Mouse (Mus musculus) midbrain, embryonic 15.5 days (tissue): Measurements from ENCODE around the gene 4930512M02Rik. TPM values are rescaled to one million over a fixed set of nuclear protein-coding genes. Genes with fewer than 3 reads are reported as not detected.

Experiments
- ATAC-seq: fragments of 200-750 bp; cut with Nextera tagmentation; replicated peaks from 2 replicates; pipeline ENCODE4 v1.8.0; 2017; ENCODE audit warnings: moderate TSS enrichment
- H3K27ac ChIP-seq: fragments of 300-500 bp; sonication (generic); 2 replicates; pipeline ENCODE4 v1.5.1; 2015; ENCODE audit warnings: mild to moderate bottlenecking, inconsistent platforms
- H3K27me3 ChIP-seq: fragments of 300-500 bp; sonication (generic); replicated peaks from 2 replicates; pipeline ENCODE4 v1.6.1; 2015; ENCODE audit warnings: inconsistent platforms
- H3K36me3 ChIP-seq: fragments of 300-500 bp; sonication (generic); replicated peaks from 2 replicates; pipeline ENCODE4 v1.6.1; 2015; ENCODE audit warnings: inconsistent platforms
- H3K4me1 ChIP-seq: fragments of 300-500 bp; sonication (generic); 2 replicates; pipeline ENCODE4 v1.6.1; 2015; ENCODE audit warnings: inconsistent platforms
- H3K4me2 ChIP-seq: fragments of 300-500 bp; sonication (generic); 2 replicates; pipeline ENCODE4 v1.6.1; 2015; ENCODE audit warnings: inconsistent platforms, mild to moderate bottlenecking, moderate library complexity
- H3K4me3 ChIP-seq: fragments of 300-500 bp; sonication (generic); 2 replicates; pipeline ENCODE4 v1.5.1; 2015; ENCODE audit warnings: mild to moderate bottlenecking, inconsistent platforms
- H3K9ac ChIP-seq: fragments of 300-500 bp; sonication (generic); 2 replicates; pipeline ENCODE4 v1.6.1; 2015; ENCODE audit warnings: mild to moderate bottlenecking, inconsistent platforms
- H3K9me3 ChIP-seq: fragments of 300-500 bp; sonication (generic); 2 replicates; pipeline ENCODE4 v1.6.1; 2016; ENCODE audit warnings: inconsistent platforms
- WGBS: fragments of 180-500 bp; shearing (Covaris S2); methylation state at CpG from one replicate; pipeline ENCODE4 v1.1.7; 2015; ENCODE audit warnings: mixed read lengths; 5-methylcytosine and 5-hydroxymethylcytosine counted together
- polyA plus RNA-seq: library from polyadenylated mRNA; unstranded; fragments of >200 nt; fragmentation: Nextera tagmentation; extraction: Ambion mirVana; gene quantifications from 2 replicates; pipeline ENCODE4 v1.2.1, GENCODE M21; 2015

Gene 4930512M02Rik
- polyA plus RNA-seq, 1 experiment from 2014 or later, result not detected

DNA sequence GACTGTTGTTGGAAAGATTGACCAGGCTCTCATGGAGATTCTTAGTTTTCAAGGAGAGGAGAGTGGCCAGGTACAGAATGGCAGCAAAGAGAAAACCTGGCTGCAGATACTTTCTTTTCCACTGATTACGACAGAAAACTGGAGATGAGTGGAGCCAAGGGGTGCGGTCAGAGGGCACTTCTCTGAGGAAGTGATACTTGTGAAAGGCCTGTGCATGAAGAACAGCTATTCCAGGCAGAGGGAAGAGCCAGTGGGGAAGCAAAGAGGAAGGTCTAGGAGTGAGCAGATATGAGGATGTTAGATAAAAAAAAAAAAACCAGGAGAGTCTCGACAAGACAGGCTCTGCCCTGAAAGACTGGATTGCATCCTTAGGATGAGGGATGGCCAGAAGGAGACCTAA lies 69.0 kb downstream of the 4930512M02Rik start:
- Histone ChIP-seq H3K36me3 (no peaks in the 10 kb centered on the region), H3K4me2 (no peak overlapping the region), H3K4me3 (no peak overlapping the region), H3K27ac (no peak overlapping the region), H3K9me3 (no peaks in the 10 kb centered on the region), H3K4me1 (no peaks in the 10 kb centered on the region), H3K27me3 (no peaks in the 10 kb centered on the region), H3K9ac (no peak overlapping the region)
- WGBS, result 85% methylated on average over 3 of the region's 3 CpGs
- no peak for ATAC-seq

DNA sequence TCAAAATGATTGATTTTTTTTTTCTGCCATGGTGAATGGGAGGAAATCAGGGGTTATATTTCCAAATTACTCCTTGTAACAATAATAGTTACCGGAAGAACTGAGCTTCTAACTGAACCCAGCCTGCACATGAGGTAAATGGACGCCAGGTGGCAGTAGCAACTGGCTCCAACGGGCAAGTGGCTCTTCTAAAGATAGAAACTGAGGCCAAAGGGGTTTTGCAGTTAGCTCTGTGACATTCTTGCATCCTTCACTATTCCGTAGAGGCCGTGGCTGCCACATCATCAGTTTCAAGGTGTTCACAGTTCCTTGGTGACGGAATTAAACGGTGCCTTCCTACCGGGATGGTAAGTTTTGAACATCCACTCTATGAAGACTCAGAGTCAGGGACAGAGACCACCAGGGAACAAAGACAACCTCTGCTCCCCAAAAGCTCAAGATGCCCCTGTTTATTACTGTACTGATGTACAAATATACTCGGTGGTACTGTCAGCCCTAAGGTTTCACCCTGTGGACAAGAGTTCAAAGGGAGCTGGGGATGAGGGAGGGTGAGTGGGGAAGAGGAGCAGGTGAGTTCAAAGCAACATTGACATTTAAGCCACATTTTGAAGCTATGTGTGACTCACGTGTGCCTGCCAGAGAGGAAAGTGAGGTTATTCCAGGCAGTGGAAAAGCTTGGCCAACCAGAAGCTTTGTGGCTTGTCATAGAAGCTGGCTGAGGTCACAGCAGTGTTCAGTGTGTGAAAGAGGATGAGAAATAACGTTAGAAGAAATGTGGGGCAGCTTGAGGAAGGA lies 70.3 kb downstream of the 4930512M02Rik start:
- no peak overlapping the region for H3K4me3 ChIP-seq
- 52% methylated on average over 11 of the region's 11 CpGs for WGBS
- H3K9ac ChIP-seq, result no peak overlapping the region
- H3K36me3 ChIP-seq, result no peaks in the 10 kb centered on the region
- H3K27ac ChIP-seq, result no peak overlapping the region
- no peaks in the 10 kb centered on the region for H3K9me3 ChIP-seq
- no peak for ATAC-seq
- H3K4me2 ChIP-seq, result no peak overlapping the region
- no peaks in the 10 kb centered on the region for H3K27me3 ChIP-seq
- H3K4me1 ChIP-seq, result no peaks in the 10 kb centered on the region

DNA sequence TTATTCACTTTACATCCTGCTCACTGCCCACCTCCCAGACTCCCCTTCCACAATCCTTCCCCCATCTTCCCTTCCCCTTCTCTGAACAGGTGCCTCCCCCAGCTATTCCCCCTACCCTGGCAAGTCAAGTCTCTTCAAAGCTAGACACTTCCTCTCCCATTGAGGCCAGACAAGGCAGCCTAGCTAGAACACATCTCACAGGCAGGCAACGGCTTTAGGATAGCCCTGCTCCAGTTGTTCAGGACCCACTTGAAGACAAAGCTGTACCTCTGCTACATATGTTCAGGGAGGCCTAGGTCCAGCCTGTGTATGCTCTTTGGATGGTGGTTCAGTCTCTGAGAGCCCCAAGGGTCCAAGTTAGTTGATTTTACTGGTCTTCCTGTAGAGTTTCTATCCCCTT lies 71.4 kb downstream of the 4930512M02Rik start:
- Histone ChIP-seq H3K9me3 (no peaks in the 10 kb centered on the region), H3K4me3 (no peak overlapping the region), H3K36me3 (no peaks in the 10 kb centered on the region), H3K4me1 (no peaks in the 10 kb centered on the region), H3K27me3 (no peaks in the 10 kb centered on the region), H3K4me2 (no peak overlapping the region), H3K9ac (no peak overlapping the region), H3K27ac (no peak overlapping the region)
- 97% methylated on average over 1 of the region's 1 CpGs for WGBS
- ATAC-seq, result no peak

DNA sequence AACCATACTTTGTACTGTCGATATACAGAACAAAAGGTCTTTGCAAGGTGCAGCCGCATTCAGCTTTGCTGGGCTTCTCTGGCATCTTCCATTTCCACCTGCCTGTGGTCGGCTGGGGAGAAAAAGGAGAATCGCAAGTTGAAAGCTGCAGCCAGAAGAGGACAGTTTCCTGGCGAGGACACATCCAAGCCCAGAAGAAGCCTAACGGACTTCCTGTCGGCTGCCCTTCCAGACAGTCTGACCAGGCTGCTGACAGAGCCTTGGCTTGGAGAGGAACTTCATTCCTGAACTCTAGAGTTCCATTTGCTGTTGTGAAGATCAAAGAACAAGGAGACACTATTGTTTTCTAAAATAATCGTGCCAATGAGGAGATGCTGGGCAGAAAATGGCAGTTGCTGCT lies 72.1 kb downstream of the 4930512M02Rik start:
- H3K4me1 ChIP-seq, result no peaks in the 10 kb centered on the region
- ATAC-seq, result no peak
- no peaks in the 10 kb centered on the region for H3K27me3 ChIP-seq
- H3K36me3 ChIP-seq, result no peaks in the 10 kb centered on the region
- no peak overlapping the region for H3K4me3 ChIP-seq
- no peak overlapping the region for H3K9ac ChIP-seq
- WGBS, result 79% methylated on average over 8 of the region's 8 CpGs
- H3K9me3 ChIP-seq, result no peaks in the 10 kb centered on the region
- H3K27ac ChIP-seq, result no peak overlapping the region
- no peak overlapping the region for H3K4me2 ChIP-seq

DNA sequence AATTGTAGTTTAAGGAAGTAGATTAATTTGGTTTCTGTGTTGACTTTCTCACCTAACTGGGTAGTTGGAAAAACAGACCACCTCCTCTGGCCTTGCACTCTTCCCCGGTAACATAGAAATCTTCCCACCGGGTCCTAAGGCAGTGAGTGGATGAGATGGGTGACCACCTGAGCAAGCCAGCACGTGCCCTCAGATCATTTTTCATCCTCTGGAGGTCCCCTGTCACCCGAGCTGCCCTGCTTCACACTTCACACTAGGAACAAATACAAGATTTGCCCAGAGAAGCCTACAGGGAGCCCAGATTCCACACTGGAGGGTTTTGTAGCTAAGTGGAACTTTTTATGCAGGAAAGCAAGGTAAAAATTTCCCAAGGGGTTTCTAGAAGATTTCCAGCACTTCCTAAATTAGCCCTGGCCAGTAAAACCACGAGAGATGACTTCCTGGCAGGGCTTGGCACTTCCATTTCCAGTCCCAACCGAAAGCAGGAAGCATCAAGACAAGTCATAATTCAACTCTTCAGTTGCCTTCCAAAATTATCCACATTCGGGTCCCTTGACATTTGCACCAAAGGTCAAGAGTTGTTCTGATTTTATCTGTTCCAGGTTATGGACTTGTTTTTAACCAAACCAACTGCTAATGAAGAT lies 79.9 kb downstream of the 4930512M02Rik start:
- no peaks in the 10 kb centered on the region for H3K9me3 ChIP-seq
- H3K4me1 ChIP-seq, result no peaks in the 10 kb centered on the region
- H3K27me3 ChIP-seq, result no peaks in the 10 kb centered on the region
- H3K4me2 ChIP-seq, result no peak overlapping the region
- no peaks in the 10 kb centered on the region for H3K36me3 ChIP-seq
- no peak overlapping the region for H3K27ac ChIP-seq
- no peak overlapping the region for H3K4me3 ChIP-seq
- H3K9ac ChIP-seq, result no peak overlapping the region
- 75% methylated on average over 7 of the region's 7 CpGs for WGBS
- no peak for ATAC-seq

DNA sequence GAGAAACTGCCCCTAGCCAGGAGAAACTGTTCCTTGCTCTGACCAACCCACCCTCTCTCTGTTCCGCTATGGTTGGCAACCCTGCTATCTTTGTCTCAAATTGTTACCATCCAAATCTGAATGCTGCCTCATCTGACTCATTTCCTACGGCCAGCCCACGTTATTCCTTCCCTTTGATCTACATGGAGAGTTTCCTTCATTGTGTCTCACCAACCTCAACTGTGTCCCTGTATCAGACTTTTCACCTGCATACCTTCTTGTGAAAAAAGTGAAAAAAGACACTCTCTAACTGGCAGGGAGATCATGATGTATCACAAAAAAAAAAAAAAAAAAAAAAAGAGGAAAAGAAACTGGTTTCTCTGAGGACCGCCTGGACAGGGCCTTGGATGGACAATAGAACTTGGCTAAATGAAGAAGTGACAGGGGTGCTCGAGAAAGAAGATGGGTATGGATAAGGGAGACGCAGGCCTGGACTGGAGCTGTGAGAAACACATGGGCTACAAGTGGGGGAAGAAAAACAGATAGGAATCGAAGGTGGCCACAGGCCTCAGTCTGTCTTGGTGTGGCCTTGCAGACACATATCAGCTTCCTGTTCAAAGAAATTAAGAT lies 80.6 kb downstream of the 4930512M02Rik start:
- no peaks in the 10 kb centered on the region for H3K27me3 ChIP-seq
- no peaks in the 10 kb centered on the region for H3K36me3 ChIP-seq
- no peaks in the 10 kb centered on the region for H3K4me1 ChIP-seq
- H3K9ac ChIP-seq, result no peak overlapping the region
- H3K27ac ChIP-seq, result no peak overlapping the region
- H3K4me2 ChIP-seq, result no peak overlapping the region
- H3K9me3 ChIP-seq, result no peaks in the 10 kb centered on the region
- ATAC-seq, result no peak
- WGBS, result 85% methylated on average over 7 of the region's 7 CpGs
- no peak overlapping the region for H3K4me3 ChIP-seq

DNA sequence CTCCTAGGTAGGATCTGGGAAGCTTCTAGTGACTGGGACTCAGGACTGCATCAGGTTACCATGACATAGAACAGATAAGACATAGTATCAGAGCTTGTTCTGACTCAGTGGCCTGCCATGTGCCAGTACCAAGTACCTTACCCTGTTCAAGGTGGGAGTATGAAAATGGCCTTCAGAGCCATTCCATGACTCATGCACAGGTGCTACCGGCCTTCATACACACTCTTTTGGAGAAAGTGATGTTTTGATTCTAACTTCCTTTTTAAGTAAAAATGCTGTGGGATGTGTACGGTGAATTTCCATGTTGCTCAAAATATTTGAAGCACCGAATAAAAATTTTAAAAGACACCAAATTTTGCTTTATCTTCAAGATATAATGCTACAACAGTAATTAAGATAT lies 81.7 kb downstream of the 4930512M02Rik start:
- no peak overlapping the region for H3K4me2 ChIP-seq
- H3K4me3 ChIP-seq, result no peak overlapping the region
- H3K4me1 ChIP-seq, result no peaks in the 10 kb centered on the region
- H3K27me3 ChIP-seq, result no peaks in the 10 kb centered on the region
- no peak for ATAC-seq
- no peaks in the 10 kb centered on the region for H3K36me3 ChIP-seq
- no peak overlapping the region for H3K27ac ChIP-seq
- WGBS, result 95% methylated on average over 3 of the region's 3 CpGs
- H3K9me3 ChIP-seq, result no peaks in the 10 kb centered on the region
- H3K9ac ChIP-seq, result no peak overlapping the region

Other genes starting within 250 kb of the 4930512M02Rik start
- gene Spata48, start 165.7 kb downstream of the 4930512M02Rik start, polyA plus RNA-seq, result 0.24 and 1.0 TPM in 2 replicates
- gene Zpbp, start 165.4 kb downstream of the 4930512M02Rik start, polyA plus RNA-seq, result 1.2 TPM in 2 replicates
- 1.6 and 1.9 TPM in 2 replicates for gene Ikzf1, start 57.2 kb upstream of the 4930512M02Rik start, polyA plus RNA-seq
- gene Fignl1, start 181.1 kb upstream of the 4930512M02Rik start, polyA plus RNA-seq, result 9.8 and 12.5 TPM in 2 replicates